16 mouse cellular contexts compared by ENCODE assay signal in genomic region chr2:158037571-158037970, GRCm38 (mm10).
"Had no signal": no experiment of that assay in that cellular context is flagged by ENCODE, and none has a peak within 500 bp of the region (broad histone marks: within the 10 kb centered on the region; RNA-seq: fewer than 3 reads in every experiment).

No protein-coding gene starts in this region.

- H3K27me3 ChIP-seq: lung, embryonic 15.5 days; megakaryocyte, embryonic 14.5 days; midbrain, embryonic 13.5 days; midbrain, embryonic 15.5 days; neural tube, embryonic 12.5 days; stomach, embryonic 15.5 days had no signal

- H3K4me2 ChIP-seq: lung, embryonic 15.5 days; midbrain, embryonic 11.5 days; midbrain, embryonic 13.5 days; midbrain, embryonic 15.5 days; neural tube, embryonic 12.5 days; stomach, embryonic 15.5 days had no signal

- H3K4me3 ChIP-seq: lung, embryonic 15.5 days; megakaryocyte, embryonic 14.5 days; midbrain, embryonic 13.5 days; midbrain, embryonic 15.5 days; neural tube, embryonic 12.5 days; stomach, embryonic 15.5 days had no signal

- ATAC-seq: lung, postnatal 0 days; midbrain, embryonic 13.5 days; midbrain, embryonic 15.5 days had no signal

- H3K9ac ChIP-seq: lung, embryonic 15.5 days; midbrain, embryonic 13.5 days; midbrain, embryonic 15.5 days; neural tube, embryonic 12.5 days; stomach, embryonic 15.5 days had no signal

- H3K4me1 ChIP-seq: lung, embryonic 15.5 days; midbrain, embryonic 15.5 days; neural tube, embryonic 12.5 days; stomach, embryonic 15.5 days had no signal

- H3K27ac ChIP-seq: lung, embryonic 15.5 days; macrophage; midbrain, embryonic 13.5 days; midbrain, embryonic 15.5 days; neural tube, embryonic 12.5 days; stomach, embryonic 15.5 days; stomach, postnatal 0 days had no signal

- H3K9me3 ChIP-seq: lung, embryonic 15.5 days; megakaryocyte, embryonic 14.5 days; midbrain, embryonic 13.5 days; midbrain, embryonic 15.5 days; neural tube, embryonic 12.5 days; stomach, embryonic 15.5 days had no signal

- DNase-seq: lung, adult 2 months; lung, postnatal 14 days; lung, postnatal 36 days; right cerebral cortex, postnatal 14 days; thymus, postnatal 14 days; thymus, postnatal 36 days had no signal
